Mouse (Mus musculus) fibroblast of lung, adult 2 months (primary cell): ENCODE data around the gene Pllp.

Source experiments
- DNase-seq: peaks from one replicate; pipeline ENCODE4 v3.0.0-alpha.2; 2011; ENCODE audit warnings: low read depth

Pllp gene

GRCm38 (mm10) chr8:94702844-94703813, 7.1 kb upstream of the Pllp start:
- DNase-seq: peak; percentile 76

GRCm38 (mm10) chr8:94702156-94702555, 6.1 kb upstream of the Pllp start:
- DNase-seq: no peak

DNA sequence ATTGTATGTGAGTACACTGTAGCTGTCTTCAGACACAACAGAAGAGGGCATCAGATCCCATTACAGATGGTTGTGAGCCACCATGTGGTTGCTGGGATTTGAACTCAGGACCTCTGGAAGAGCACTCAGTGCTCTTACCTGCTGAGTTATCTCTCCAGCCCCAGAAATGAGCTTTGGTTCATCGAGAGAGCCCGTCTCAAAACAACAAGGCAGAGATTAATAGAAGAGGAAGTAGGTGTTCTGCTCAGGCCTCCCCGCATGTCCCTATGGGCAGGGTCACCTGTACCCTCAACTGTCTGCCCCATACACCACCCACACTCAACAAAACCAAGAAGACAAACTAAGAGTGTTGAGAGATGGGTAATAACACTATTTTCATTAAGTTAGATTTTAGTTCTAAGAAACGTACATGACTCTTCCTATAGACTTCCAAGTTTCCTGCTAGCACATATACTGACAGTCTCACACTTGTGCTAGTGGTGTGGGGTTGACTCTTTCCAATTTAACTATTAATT, 4.4 kb upstream of the Pllp start:
- no peak for DNase-seq

GRCm38 (mm10) chr8:94699366-94699765, 3.3 kb upstream of the Pllp start:
- no peak for DNase-seq

GRCm38 (mm10) chr8:94697956-94698355, 1.9 kb upstream of the Pllp start:
- DNase-seq: no peak

DNA sequence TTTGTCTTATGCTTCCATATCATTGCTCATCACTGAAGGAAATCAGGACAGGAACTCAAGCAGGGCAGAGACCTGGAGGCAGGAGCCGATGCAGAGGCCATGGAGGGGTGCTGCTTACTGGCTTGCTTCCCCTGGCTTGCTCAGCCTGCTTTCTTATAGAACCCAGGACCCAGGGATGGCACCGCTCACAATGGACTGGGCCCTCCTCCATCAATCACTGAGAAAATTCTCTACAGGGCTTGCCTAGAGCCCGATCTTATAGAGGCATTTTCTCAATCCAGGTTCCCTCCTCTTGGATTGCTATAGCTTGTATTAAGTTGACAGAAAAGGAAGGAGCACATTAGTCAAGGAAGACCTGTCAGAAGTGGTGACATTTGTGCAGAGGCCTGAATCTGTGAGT, 488 bp upstream of the Pllp start:
- no peak for DNase-seq

- no peak for DNase-seq
These were observed 611 bp downstream of the Pllp start for GRCm38 (mm10) chr8:94695341-94695993.

- no peak for DNase-seq
These were observed 1.4 kb downstream of the Pllp start for GRCm38 (mm10) chr8:94694701-94695100.

GRCm38 (mm10) chr8:94685953-94686352, 10.1 kb downstream of the Pllp start:
- DNase-seq: no peak

DNA sequence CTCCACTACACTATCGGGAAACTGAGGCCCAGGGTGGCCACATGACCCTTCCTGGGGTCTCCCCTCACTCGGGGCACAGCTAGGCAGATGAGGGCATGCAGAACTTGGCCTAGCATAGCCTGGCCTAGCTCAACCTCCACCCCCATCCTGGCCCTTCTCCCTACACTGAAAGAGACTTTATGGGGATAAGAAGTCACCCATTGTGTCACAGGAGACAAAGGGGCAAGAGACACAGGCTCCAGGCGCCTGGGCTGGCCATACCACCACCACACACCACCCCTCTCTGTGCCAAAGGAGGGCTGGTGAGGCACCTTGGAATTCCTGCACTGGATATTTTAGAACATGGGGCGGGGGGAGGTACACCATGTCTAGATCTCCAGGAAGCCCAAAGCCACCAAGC, 11.8 kb downstream of the Pllp start:
- DNase-seq: no peak

- no peak for DNase-seq
These were observed 13.2 kb downstream of the Pllp start for GRCm38 (mm10) chr8:94682732-94683524.

DNA sequence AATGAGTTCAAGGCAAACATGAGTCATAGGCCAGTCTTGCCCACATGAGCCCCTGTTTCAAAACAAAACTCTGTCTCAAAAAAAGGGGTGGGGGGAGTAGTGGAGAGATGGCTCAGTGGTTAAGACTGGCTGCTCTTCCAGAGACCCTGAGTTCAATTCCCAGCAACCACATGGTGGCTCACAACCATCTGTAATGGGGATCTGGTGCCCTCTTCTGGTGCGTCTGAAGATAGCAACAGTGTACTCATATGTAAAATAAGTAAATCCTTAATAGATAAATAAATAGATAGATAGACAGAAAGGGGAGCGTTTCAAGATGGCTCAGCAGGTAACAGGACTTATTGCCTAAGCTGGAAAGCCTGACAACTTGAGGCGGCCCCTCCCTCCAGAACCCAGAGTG, 15.7 kb downstream of the Pllp start:
- no peak for DNase-seq

- peak; percentile 70 for DNase-seq
These were observed 17.5 kb downstream of the Pllp start for GRCm38 (mm10) chr8:94678582-94678981.

GRCm38 (mm10) chr8:94675923-94676322, 20.2 kb downstream of the Pllp start:
- DNase-seq: no peak

GRCm38 (mm10) chr8:94674384-94674783, 21.7 kb downstream of the Pllp start:
- DNase-seq: no peak

DNA sequence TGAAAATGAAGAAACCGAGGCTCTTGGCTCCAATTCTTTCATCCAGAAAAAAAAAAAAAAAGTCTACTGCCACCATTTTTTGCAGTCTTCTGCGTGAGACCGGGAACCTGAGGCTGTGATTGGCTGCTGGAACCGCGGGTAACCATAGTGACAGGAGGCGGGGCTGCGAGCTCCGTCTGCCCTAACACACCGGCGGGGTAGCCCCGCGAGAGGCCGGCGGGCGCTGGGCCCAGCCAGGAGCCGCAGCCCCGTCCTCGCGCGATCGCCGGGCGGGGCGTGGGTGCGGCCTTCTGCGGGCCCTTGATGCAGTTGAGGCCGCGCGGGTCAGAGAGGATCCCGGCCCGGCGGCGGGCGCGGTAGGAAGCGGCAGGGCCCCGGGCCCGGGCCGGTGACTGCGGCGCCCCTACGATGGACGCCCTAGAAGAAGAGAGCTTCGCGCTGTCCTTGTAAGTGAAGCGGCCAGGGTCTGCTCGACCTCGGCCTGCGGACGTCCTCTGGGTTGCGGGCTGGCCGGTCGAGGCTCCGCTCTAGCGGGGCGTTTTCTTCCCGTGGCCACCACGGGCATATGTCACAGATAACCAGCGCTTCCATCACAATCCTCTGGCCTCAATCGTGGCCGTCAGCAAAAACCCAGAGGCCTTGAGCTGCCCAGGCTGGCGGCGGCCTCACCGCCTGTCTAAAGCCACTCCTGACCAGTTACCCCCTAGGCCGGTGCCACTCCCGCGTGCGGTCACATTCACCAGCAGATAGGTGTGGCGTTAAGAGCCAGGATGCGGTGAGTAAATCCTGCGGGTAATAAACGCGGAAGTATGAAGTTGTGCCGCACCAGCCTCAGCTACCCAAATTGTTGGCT, 29.4 kb downstream of the Pllp start, which contains the start of gene Arl2bp:
Gene Arl2bp, plus strand, starts transcription at position 145 of the 853 bp plus-strand sequence.
- peak; percentile 95 for DNase-seq

- DNase-seq: no peak
These were observed 31.4 kb downstream of the Pllp start for GRCm38 (mm10) chr8:94664722-94665121.

- DNase-seq: no peak
These were observed 35.7 kb downstream of the Pllp start for GRCm38 (mm10) chr8:94660418-94660817.

- no peak for DNase-seq
These were observed 38.0 kb downstream of the Pllp start for GRCm38 (mm10) chr8:94658031-94658430.

GRCm38 (mm10) chr8:94654994-94655393, 41.1 kb downstream of the Pllp start:
- no peak for DNase-seq

DNA sequence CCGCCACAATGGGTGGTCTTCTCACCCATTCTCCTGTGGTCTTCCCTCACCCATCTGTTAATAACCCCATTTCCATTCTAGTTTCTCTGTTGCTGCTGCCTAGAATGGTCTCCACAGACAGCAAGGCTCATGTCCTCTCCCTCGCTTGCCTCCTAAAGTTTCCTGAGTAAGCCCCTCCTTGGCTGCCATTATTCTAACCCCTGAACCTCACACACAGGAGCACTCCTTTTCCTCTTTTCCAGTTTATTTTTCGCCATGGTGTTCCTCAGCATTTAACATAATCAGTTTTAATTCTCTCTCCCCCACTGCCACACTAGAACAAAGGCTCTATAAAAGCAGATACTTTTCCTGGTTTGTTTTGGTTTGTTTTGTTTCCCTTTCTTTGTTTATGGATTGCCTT, 43.1 kb downstream of the Pllp start:
- DNase-seq: no peak
